Mouse (Mus musculus) brain, embryonic 14.5 days (tissue): ENCODE measurements around the gene Strc. TPM values are rescaled to one million over a fixed set of nuclear protein-coding genes. Genes with fewer than 3 reads are reported as not detected.

Source experiments
- DNase-seq: peaks from one replicate; pipeline ENCODE4 v3.0.0-alpha.2; 2011; ENCODE audit warnings: low read depth
- CTCF ChIP-seq: fragments of 200-500 bp; IDR thresholded peaks from 2 replicates; pipeline ENCODE4 v1.5.1; 2012; ENCODE audit warnings: inconsistent platforms, mild to moderate bottlenecking, moderate library complexity, borderline replicate concordance; ENCODE audit not compliant: insufficient read depth, insufficient read length; ENCODE audit errors: extremely low read depth
- POLR2A ChIP-seq: fragments of 200-500 bp; IDR thresholded peaks from 2 replicates; pipeline ENCODE4 v1.6.1; 2012; ENCODE audit warnings: mild to moderate bottlenecking, inconsistent platforms, borderline replicate concordance; ENCODE audit not compliant: poor library complexity, insufficient read depth, insufficient read length, severe bottlenecking; ENCODE audit errors: extremely low read depth
- polyA plus RNA-seq: library from polyadenylated mRNA; depleted of rRNA; stranded (reverse); fragments of >200 nt; gene quantifications from 2 replicates; pipeline ENCODE4 v1.2.3, GENCODE M21; 2012

The Strc gene
- polyA plus RNA-seq, 1 experiment = not detected

DNA sequence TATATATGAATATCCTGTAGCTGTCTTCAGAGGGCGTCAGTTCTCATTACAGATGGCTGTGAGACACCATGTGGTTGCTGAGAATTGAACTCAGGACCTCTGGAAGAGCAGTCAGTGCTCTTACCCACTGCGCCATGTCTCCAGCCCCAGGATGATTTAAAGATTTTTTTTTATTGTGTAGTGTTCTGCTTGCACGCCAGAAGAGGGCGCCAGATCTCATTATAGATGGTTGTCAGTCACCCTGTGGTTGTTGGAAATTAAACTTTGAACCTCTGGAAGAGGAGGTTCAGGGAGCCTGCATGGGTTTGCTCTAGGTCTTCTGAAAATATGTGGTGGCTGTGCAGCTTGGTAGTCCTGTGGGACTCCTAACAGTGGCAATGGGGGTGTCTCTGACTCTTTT is 21.2 kb upstream of the Strc start:
- DNase-seq = peak; percentile 2

GRCm38 (mm10) chr2:121403296-121403695 is 16.3 kb upstream of the Strc start:
- DNase-seq = no peak
- TF ChIP-seq POLR2A = no peak
- TF ChIP-seq CTCF = no peak

More for the DNA sequence above, 21.2 kb upstream of the Strc start:
- TF ChIP-seq CTCF (peak; percentile 41; the same call in 1 of the 2 replicates), POLR2A (no peak)

- no peak for TF ChIP-seq POLR2A
- peak; percentile 79; the same call in 1 of the 2 replicates for TF ChIP-seq CTCF
- peak; percentile 92 for DNase-seq
Observed at GRCm38 (mm10) chr2:121396624-121397023, 9.7 kb upstream of the Strc start.

- TF ChIP-seq CTCF = no peak
- no peak for TF ChIP-seq POLR2A
- DNase-seq = no peak
Observed at GRCm38 (mm10) chr2:121374766-121375165, 12.2 kb downstream of the Strc start.

DNA sequence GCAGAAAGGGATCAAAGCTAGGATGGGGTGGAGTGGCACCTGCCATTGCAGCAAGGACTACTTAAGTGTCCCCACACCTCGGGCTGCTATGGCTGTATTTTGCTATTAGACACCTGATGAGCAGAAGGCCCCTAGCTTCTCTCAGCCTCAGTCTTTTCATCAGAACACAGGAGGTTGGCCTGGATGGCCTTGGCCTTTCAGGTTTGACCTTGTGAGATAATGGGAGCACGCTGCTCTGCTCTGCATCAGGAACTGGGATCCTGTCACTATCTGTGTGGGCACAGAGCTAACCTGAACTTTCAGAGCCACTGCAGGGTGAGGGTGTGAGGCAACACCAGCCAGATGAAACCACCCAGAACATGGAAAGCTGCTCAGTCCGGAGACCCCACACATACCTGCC is 14.7 kb downstream of the Strc start:
- no peak for DNase-seq
- no peak for TF ChIP-seq POLR2A
- no peak for TF ChIP-seq CTCF

DNA sequence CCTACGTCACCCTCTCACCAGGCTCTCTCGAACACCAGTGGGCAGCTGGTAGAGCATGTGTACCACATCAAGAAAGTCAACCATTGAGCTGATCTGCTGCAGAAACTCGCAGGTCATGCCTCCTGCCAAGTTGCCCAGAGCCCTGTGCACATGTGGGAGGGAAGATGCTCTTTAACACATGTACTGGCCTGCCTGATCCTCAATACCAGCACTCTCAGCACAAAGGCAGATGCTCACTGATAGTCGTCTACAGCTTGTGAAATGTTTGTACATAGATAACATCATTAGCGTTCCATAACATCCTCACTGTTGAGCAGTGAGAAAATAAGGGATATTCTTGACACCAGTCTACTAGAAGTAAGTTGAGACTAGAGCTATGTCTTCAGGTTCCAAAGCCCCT is 16.0 kb downstream of the Strc start:
- no peak for DNase-seq
- TF ChIP-seq POLR2A = no peak
- no peak for TF ChIP-seq CTCF

DNA sequence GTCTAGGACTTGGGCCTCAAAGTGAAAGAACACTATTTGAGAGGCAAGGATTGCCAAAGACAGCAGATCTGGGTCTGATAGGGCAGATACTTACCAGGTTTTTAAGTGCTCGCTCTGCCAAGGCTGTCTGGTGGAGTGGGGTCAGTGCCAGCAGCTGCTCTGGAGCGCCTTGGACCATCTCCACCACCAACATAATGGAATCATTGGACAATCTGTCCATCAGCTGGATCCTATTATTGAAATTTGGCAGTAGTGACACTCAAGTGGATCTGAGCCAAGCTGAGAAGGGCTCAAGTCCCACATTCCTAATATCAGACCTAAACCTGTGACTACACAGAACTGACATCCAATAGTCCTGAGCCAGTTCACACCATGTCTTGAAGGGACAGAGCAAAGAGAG is 18.1 kb downstream of the Strc start:
- peak; percentile 60 for DNase-seq
- no peak for TF ChIP-seq CTCF
- TF ChIP-seq POLR2A = no peak

DNA sequence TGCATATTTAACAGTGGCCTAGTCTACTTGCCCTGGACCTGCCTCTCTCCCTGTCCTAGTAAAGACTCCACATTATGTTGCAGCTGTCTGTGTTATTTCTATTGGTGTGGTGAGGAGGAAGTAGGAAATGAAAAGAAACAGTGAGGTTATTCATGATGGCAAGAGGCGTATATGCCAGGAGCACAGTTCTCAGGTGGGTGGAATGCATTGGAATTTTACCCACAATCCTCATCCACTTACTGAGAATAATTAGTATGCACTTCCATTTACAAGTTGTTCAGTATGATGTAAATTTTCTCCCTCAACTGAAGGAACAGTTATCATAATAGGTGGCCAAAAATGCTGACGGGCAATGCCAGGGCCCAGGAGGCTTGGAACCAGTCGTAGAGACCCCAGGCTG is 23.3 kb downstream of the Strc start:
- TF ChIP-seq POLR2A = no peak
- no peak for TF ChIP-seq CTCF
- DNase-seq = no peak

DNA sequence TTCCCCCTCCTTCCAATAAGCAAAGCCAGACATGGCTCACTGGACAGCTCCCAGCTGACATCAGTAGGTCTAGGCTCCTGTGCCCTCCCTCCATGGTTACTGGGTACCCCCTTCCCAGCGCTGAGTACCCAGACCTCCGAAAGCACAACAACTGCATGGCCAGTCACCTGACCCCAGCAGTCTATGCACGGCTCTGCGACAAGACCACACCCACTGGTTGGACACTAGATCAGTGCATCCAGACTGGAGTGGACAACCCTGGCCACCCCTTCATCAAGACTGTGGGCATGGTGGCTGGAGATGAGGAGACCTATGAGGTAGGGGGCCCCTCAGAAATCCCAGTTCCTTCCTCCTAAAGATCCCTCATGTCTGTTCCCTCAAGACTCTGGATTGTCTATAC is 27.5 kb downstream of the Strc start:
- no peak for TF ChIP-seq CTCF
- no peak for TF ChIP-seq POLR2A

GRCm38 (mm10) chr2:121358381-121358780 is 28.6 kb downstream of the Strc start:
- peak; percentile 65 for DNase-seq
- TF ChIP-seq POLR2A (no peak), CTCF (no peak)

More for the DNA sequence above, 27.5 kb downstream of the Strc start:
- DNase-seq = no peak

GRCm38 (mm10) chr2:121357961-121358360 is 29.0 kb downstream of the Strc start:
- TF ChIP-seq CTCF (no peak), POLR2A (no peak)

DNA sequence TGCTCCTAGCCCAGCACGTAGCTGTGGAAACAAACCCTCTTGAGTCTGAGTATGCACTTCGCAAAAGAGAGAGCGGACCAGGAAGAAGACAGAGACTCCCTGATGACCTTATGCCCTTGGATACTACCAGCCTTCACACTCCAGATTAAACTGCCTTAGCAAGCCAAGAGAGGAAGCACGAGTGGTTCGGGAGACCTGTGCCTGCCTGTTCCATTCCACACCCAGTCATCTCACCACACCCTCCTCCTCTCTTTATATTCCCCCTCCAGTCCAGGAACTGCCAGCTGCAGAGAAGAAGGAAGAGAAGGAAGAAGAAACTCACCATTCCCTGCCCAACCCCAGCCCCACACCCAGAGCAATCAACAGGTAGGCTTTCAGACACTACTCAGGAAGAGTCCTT is 29.5 kb downstream of the Strc start, which contains the start of gene Ckmt1:
Gene Ckmt1, plus strand, starts transcription at position 221 of the 400 bp plus-strand sequence.
- no peak for TF ChIP-seq CTCF
- no peak for TF ChIP-seq POLR2A
- DNase-seq = no peak

More at GRCm38 (mm10) chr2:121357961-121358360, 29.0 kb downstream of the Strc start:
- no peak for DNase-seq
